Mouse (Mus musculus) kidney, postnatal 14 days (tissue): ENCODE results near the gene Lamtor1.
A peak's percentile ranks its signal among the peaks of the same experiment; 100 is the strongest.

Experiments
- DNase-seq: peaks from one replicate; pipeline ENCODE4 v3.0.0; 2022; ENCODE audit warnings: mixed read lengths

Lamtor1 gene

DNA sequence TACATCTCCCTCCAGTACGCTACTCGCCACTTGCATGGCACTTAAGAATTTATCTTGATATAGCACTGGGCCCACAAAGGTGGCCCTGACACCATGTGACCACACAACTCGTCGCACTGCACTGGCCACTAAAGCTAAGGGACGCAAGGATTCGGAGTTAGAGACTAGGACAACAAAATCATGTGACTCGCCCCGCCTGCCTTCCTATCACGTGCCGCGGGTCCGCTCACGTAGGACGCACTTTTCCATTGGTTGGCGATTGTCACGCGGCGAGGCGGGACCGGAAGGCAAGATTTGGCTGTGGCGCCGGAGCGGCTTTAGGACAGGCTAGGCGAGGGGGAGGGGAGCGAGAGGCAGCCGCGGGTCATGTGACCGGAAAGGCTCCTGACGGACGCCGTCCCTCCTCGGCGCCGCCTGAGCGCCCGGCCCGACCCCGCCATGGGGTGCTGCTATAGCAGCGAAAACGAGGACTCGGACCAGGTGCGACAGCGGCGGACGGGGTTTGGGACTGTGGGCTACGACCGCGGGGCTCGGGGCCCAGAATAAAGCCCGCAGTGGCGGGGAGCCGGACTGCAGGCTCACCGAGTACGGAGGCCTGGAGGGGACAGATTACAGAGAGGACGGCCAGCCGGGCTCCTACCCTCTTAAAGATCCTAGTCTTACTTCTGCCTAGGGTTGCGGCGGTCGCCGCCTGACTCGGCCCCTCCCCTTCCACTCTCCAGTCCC is at the start of gene Lamtor1:
Gene Lamtor1 (plus strand): TSS at position 344 of the 726 bp plus-strand sequence.
- DNase-seq = peak; percentile 100

DNA sequence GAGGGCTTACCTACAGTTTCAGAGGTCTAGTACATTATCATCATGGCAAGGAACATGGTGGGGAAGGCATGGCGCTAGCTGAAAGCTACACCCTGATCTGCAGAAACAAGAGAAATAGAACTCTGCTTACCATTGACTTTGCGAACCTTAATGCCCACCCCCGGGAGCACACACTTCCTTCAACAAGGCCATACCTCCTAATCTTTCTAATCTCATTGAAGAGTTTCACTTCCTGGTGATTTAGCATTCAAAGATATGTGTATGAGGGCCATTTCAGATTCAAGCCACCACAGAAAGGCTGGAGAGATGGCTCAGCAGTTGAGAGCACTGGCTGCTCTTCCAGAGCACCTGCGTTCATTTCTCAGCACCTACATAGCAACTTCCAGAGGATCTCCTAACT is 48.6 kb upstream of the Lamtor1 start, which contains the start of gene Folr2:
Gene Folr2 (minus strand): TSS at position 101 of the 400 bp plus-strand sequence.
- DNase-seq = no peak

DNA sequence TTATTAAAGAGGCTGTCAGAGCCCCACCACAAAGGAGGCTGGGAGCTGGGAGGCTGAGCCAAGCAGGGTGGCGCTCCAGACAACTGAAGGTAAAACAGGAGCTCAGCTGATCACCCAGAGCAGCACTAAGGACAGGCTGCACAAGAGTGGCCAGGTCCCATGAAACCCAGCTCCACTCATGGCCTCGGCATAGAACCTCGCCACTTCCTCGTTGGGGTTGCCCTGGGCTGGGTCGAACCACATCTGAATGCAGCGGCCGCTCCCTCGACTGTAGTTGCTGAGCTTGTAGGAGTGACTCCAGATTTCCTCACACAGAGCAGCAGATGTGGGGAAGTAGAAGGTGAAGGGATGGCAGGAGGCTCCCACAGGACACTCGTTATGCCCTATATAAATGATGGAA is 47.3 kb upstream of the Lamtor1 start:
- no peak for DNase-seq

GRCm38 (mm10) chr7:101860978-101861377 is 44.7 kb upstream of the Lamtor1 start:
- DNase-seq = peak; percentile 77

- DNase-seq = no peak
These were observed 43.4 kb upstream of the Lamtor1 start for GRCm38 (mm10) chr7:101862291-101862690.

- DNase-seq = no peak
These were observed 42.3 kb upstream of the Lamtor1 start, which contains the start of gene Anapc15 for GRCm38 (mm10) chr7:101863415-101863814. Gene Anapc15 (plus strand): TSS chr7:101863715.

- DNase-seq = no peak
These were observed 39.0 kb upstream of the Lamtor1 start for GRCm38 (mm10) chr7:101866491-101867265.

GRCm38 (mm10) chr7:101867482-101867881 is 38.2 kb upstream of the Lamtor1 start:
- DNase-seq = no peak

GRCm38 (mm10) chr7:101868241-101869162 is 37.2 kb upstream of the Lamtor1 start:
- peak; percentile 62 for DNase-seq

- peak; percentile 19 for DNase-seq
These were observed 36.6 kb upstream of the Lamtor1 start for GRCm38 (mm10) chr7:101869163-101869500.

- DNase-seq = peak; percentile 77
These were observed 35.1 kb upstream of the Lamtor1 start, which contains the start of gene Folr1 for GRCm38 (mm10) chr7:101870629-101871028. Gene Folr1 (minus strand): TSS chr7:101870788.

DNA sequence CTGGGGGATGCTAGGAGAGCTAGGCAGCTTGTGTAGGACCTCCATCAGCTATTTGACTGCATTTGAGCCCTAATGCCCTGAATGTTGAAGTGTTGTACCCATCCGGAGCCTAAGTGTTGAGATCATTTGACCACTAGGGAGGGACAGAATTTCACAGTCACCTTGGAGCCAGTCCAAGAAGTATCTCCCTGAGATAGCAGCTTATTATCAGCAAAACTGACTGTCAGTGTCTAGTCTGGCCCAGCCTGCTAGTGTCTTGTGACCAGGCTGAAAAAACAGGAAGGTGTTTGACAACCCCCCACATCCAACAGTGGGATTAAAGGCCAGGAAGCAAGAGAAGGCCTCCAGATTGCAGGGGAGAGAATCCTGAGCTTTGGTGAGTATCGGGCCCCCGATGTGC is 34.4 kb upstream of the Lamtor1 start:
- DNase-seq = peak; percentile 33

DNA sequence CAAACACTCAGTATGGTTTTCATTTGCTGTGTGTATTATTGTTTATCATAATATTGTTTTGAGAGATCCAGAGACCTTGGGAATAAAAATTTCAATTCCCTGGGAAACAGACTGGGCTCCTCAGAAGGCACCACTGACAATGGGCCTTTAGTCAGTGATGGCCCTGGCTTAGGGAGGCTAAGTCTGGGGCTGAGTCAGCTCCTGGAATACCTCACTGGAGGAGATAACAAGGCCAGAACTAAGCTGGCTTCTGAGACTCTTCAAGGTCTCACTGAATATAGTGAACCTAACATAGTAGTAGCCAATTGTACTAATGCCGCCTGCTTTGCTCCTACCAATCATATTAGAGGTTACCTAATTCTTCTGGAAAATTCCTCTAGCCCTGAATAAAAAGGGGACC is 29.7 kb upstream of the Lamtor1 start:
- DNase-seq = no peak

- no peak for DNase-seq
These were observed 24.8 kb upstream of the Lamtor1 start for GRCm38 (mm10) chr7:101880855-101881254.

GRCm38 (mm10) chr7:101882413-101883154 is 23.1 kb upstream of the Lamtor1 start:
- peak; percentile 66 for DNase-seq

- DNase-seq = no peak
These were observed 21.5 kb upstream of the Lamtor1 start for GRCm38 (mm10) chr7:101884160-101884559.

- no peak for DNase-seq
These were observed 19.4 kb upstream of the Lamtor1 start for GRCm38 (mm10) chr7:101886274-101886673.

- no peak for DNase-seq
These were observed 17.2 kb upstream of the Lamtor1 start for GRCm38 (mm10) chr7:101888460-101888859.

GRCm38 (mm10) chr7:101895695-101896094 is 10.0 kb upstream of the Lamtor1 start:
- no peak for DNase-seq

GRCm38 (mm10) chr7:101896104-101897066 is 9.3 kb upstream of the Lamtor1 start:
- DNase-seq = peak; percentile 98
